Mouse (Mus musculus) layer of hippocampus, adult 8-10 months (tissue): ENCODE data around the gene Trappc11. TPM values are rescaled to one million over a fixed set of nuclear protein-coding genes. Genes with fewer than 3 reads are reported as not detected.

ENCODE experiments used
- DNase-seq, 2 experiments: peaks; one replicate each; pipeline ENCODE4 v3.0.0; 2022; ENCODE audit warnings: low spot score in 2 of 2
- total RNA-seq, 4 experiments: library from RNA; stranded (reverse); gene quantifications; 2 replicates each; pipeline ENCODE4 v1.2.4; 2022

Trappc11 gene
- total RNA-seq, result 10 to 100 TPM; 48.4 to 63.1 (median 56.6) TPM

GRCm38 (mm10) chr8:47533344-47534125 is at the start of gene Trappc11, which contains the start of gene Rwdd4a:
Gene Trappc11 (minus strand): TSS chr8:47533470.
Gene Rwdd4a (plus strand): TSS chr8:47533664.
- DNase-seq, result peak; percentile 96 to 98

- DNase-seq, result peak in 1 of 2 experiments; percentile 9
Measured at GRCm38 (mm10) chr8:47581454-47581853, 48.2 kb upstream of the Trappc11 start.

- no peak for DNase-seq
Measured at GRCm38 (mm10) chr8:47573482-47573881, 40.2 kb upstream of the Trappc11 start.

- DNase-seq, result no peak
Measured at GRCm38 (mm10) chr8:47570161-47570560, 36.9 kb upstream of the Trappc11 start.

GRCm38 (mm10) chr8:47568098-47568497 is 34.8 kb upstream of the Trappc11 start:
- DNase-seq, result no peak

GRCm38 (mm10) chr8:47566551-47566950 is 33.3 kb upstream of the Trappc11 start:
- DNase-seq, result no peak

GRCm38 (mm10) chr8:47560801-47561200 is 27.5 kb upstream of the Trappc11 start:
- DNase-seq, result no peak

- no peak for DNase-seq
Measured at GRCm38 (mm10) chr8:47558274-47558673, 25.0 kb upstream of the Trappc11 start.

GRCm38 (mm10) chr8:47556446-47556845 is 23.2 kb upstream of the Trappc11 start:
- DNase-seq, result no peak

GRCm38 (mm10) chr8:47553613-47554012 is 20.3 kb upstream of the Trappc11 start:
- DNase-seq, result no peak

- no peak for DNase-seq
Measured at GRCm38 (mm10) chr8:47547102-47547501, 13.8 kb upstream of the Trappc11 start.

- no peak for DNase-seq
Measured at GRCm38 (mm10) chr8:47544094-47544493, 10.8 kb upstream of the Trappc11 start.

GRCm38 (mm10) chr8:47542746-47543145 is 9.5 kb upstream of the Trappc11 start:
- DNase-seq, result no peak

- DNase-seq, result no peak
Measured at GRCm38 (mm10) chr8:47538323-47538722, 5.1 kb upstream of the Trappc11 start.

GRCm38 (mm10) chr8:47528094-47528493 is 5.2 kb downstream of the Trappc11 start:
- no peak for DNase-seq

- DNase-seq, result no peak
Measured at GRCm38 (mm10) chr8:47513601-47514000, 19.7 kb downstream of the Trappc11 start.

GRCm38 (mm10) chr8:47510930-47511329 is 22.3 kb downstream of the Trappc11 start:
- DNase-seq, result no peak

GRCm38 (mm10) chr8:47505431-47505830 is 27.8 kb downstream of the Trappc11 start:
- DNase-seq, result no peak

GRCm38 (mm10) chr8:47502546-47502945 is 30.7 kb downstream of the Trappc11 start:
- no peak for DNase-seq

- no peak for DNase-seq
Measured at GRCm38 (mm10) chr8:47501994-47502393, 31.3 kb downstream of the Trappc11 start.

- no peak for DNase-seq
Measured at GRCm38 (mm10) chr8:47495428-47495827, 37.8 kb downstream of the Trappc11 start.

GRCm38 (mm10) chr8:47494602-47495153 is 38.6 kb downstream of the Trappc11 start:
- no peak for DNase-seq

GRCm38 (mm10) chr8:47493106-47493505 is 40.2 kb downstream of the Trappc11 start:
- no peak for DNase-seq
